Mouse (Mus musculus) heart, postnatal 25 days (tissue): ENCODE data around the gene Tmem40. TPM values are rescaled to one million over a fixed set of nuclear protein-coding genes. Genes with fewer than 3 reads are reported as not detected.

Experiments used
- microRNA-seq: library from miRNA; unstranded; fragments of <30 nt; microRNA quantifications from one replicate; pipeline ENCODE4 v1.2.0, GENCODE M21; 2022
- total RNA-seq, 2 experiments: library from RNA; stranded (reverse); gene quantifications; 2 replicates each; pipeline ENCODE4 v1.2.3; 2021

The Tmem40 gene
- total RNA-seq, 2 experiments from 2014 or later: 1.0 TPM; not detected in 1

Small RNA genes lying within 50 kb of the gene (microRNA-seq; reads per million reads assigned to microRNA genes)
- gene Mir7660: not detected

Other genes with a start within 250 kb of the Tmem40 start
- gene Tsen2, start 217.7 kb downstream of the Tmem40 start, total RNA-seq: 1 to 10 TPM; 6.2 to 8.3 TPM
- under 1 TPM; 0.36 to 0.57 TPM for gene Mkrn2os, start 169.8 kb downstream of the Tmem40 start, total RNA-seq
- gene Mkrn2, start 160.5 kb downstream of the Tmem40 start, total RNA-seq: 10 to 100 TPM; 39.0 to 42.8 TPM
- 100 to 1,000 TPM in 1 of 2 experiments, 10 to 100 TPM in 1; 98.8 to 100 TPM for gene Raf1, start 85.8 kb downstream of the Tmem40 start, total RNA-seq
- gene Cand2, start 12.1 kb upstream of the Tmem40 start, total RNA-seq: 10 to 100 TPM; 72.5 to 74.4 TPM
- gene Rpl32, start 46.3 kb upstream of the Tmem40 start, total RNA-seq: 100 to 1,000 TPM; 575 to 621 TPM
- gene Efcab12, start 76.0 kb upstream of the Tmem40 start, total RNA-seq: under 1 TPM; 0.39 to 0.49 TPM
- 1 to 10 TPM in 1 of 2 experiments, under 1 TPM in 1; 0.95 to 1.2 TPM for gene Mbd4, start 91.0 kb upstream of the Tmem40 start, total RNA-seq
- gene Ift122, start 91.1 kb upstream of the Tmem40 start, total RNA-seq: 10 to 100 TPM; 11.4 to 11.7 TPM
- gene Rho, start 169.3 kb upstream of the Tmem40 start, total RNA-seq: under 1 TPM; 0.18 to 0.34 TPM
- gene H1foo, start 182.5 kb upstream of the Tmem40 start, total RNA-seq: not detected
- 10 to 100 TPM; 79.7 to 91.8 TPM for gene Plxnd1, start 232.6 kb upstream of the Tmem40 start, total RNA-seq